Mouse (Mus musculus): ENCODE measurements at regions not wholly inside any gene's neighbourhood (a gene's known extent, or its start where the extent isn't known, plus 50 kb on each side); places are given as distances from the start of the nearest gene placed in this dataset.

DNA sequence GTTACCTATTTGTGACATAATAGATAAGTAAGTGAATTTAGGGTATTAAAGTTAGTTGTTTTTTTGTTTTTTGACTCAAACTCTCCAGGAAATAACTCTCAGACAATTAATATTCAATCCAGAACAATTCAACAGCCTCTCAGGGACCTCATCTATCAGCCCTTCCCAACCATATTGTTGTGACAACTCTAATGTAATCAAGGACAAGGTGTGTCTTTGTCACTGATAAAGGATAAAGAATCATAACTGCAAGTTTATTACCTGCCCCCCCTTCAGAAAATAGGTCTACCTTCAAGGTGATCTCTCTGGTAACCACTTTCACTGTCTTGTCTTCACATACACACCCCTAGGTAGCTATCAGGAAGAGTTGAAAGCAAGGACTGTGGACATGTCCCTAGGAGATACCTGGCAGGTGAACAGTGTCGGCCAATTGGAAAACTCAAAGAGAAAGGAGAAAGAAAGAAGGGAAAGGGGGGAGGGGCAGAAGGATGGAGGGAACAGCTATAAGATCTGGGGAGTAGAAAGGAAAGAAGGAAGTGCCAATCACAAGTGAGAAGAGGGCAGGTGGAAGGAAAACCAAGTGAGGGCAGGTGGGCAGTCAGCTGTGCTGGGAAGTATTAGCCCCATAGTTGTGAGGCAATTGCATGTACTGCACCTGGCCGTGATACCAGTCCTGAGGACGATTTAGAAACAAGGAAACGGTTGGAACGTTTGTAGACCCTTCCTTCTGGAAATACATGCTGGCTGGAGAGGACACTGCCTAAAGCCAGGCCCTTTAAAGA is 51.3 kb upstream of the Gm47985 start:
- TF ChIP-seq CTCF (IDR thresholded peaks at IDR 0.05; ENCODE audit: insufficient read depth, low read depth, low read length) (no peak), POLR2A (IDR thresholded peaks at IDR 0.05; ENCODE audit: insufficient read depth, low read depth, low read length) (no peak)
